Mouse (Mus musculus) heart, postnatal 0 days (tissue): Measurements from ENCODE around the gene Cdc42ep2.

Source experiments
- CTCF ChIP-seq: IDR thresholded peaks from 2 replicates; pipeline ENCODE4 v1.5.1; 2016; ENCODE audit warnings: antibody characterized with exemption, control low read depth, low read depth
- EP300 ChIP-seq: IDR thresholded peaks from 2 replicates; pipeline ENCODE4 v1.6.1; 2016; ENCODE audit warnings: antibody characterized with exemption, low read depth

GRCm38 (mm10) chr19:5911430-5912102, 13.1 kb downstream of the Cdc42ep2 start:
- TF ChIP-seq EP300: no peak
- no peak for TF ChIP-seq CTCF
